Mouse (Mus musculus) megakaryocyte, adult 5-6 weeks (primary cell): ENCODE measurements around the gene Lrr1. TPM values are rescaled to one million over a fixed set of nuclear protein-coding genes. Genes with fewer than 3 reads are reported as not detected.

Experiments used
- ATAC-seq: 2 replicates; pipeline ENCODE4 v1.8.0; 2016; ENCODE audit warnings: mild to moderate bottlenecking, inconsistent platforms; ENCODE audit not compliant: poor library complexity, severe bottlenecking
- total RNA-seq, 2 experiments: library from RNA; stranded (forward) in 1 of 2; stranded (reverse) in 1 of 2; fragments of 153-499, 151-499 nt in 1 of 2; fragments of 221-1000, 200-1000 nt in 1 of 2; gene quantifications; 2 replicates each; pipeline versions ENCODE4 v1.2.3 to v1.2.4; 2015 to 2017

Gene Lrr1
- 23.3 and 27.6 TPM in 2 replicates for total RNA-seq (2015)
- 13.3 and 13.7 TPM in 2 replicates for total RNA-seq (2017)

DNA sequence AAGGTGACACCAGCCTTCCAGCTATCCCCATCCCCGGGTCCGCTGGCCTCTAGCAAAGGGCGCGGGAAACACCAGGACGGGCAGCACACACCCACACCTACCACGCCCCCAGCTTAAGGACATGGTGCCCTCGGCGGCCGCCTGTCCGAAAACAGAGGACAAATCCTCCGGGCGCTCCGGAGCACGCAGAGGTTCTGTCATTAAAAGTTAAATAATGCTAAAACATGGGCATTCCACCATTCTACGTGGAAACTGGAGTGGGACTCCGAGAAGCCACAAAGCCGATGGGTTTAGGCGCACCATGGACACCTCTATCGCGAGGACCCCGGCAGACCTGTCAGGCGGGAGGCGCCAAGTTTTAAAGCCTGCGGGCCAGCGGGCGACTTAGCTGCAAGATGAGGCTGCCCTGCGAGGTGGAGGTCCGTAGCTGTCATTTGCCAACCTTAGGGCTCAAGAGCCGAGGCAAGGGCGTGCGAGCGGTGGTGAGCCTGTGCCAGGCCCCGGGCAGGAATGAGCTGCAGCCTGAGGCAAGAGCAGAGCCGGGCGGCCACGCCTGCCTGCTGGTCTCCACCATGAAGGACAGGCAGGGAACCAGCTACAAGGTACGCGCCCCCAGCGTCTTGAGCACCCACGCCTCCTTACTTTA is at the start of gene Lrr1:
Lrr1 (plus strand) TSS at position 354 of the 646 bp plus-strand sequence.
- peak; percentile 97 for ATAC-seq

DNA sequence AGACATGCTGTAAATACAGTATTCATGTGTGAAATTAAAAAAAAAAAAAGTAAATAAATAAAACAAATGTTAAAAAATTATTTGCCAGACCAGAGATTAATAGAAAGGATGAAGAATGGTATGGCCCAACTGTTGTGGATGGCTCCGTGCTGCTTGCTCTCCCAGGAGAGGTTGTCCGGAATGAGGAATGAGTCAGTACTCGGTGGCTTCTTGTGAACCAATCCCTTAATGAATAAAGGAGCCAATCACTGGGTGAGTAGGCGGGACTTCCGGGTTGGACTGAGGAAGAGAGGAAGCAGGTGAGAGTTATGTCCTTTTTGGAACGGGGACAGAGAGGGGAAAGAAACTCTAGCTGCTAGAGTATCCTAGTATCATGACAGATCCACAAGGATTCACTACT is 48.7 kb upstream of the Lrr1 start:
- no peak for ATAC-seq

DNA sequence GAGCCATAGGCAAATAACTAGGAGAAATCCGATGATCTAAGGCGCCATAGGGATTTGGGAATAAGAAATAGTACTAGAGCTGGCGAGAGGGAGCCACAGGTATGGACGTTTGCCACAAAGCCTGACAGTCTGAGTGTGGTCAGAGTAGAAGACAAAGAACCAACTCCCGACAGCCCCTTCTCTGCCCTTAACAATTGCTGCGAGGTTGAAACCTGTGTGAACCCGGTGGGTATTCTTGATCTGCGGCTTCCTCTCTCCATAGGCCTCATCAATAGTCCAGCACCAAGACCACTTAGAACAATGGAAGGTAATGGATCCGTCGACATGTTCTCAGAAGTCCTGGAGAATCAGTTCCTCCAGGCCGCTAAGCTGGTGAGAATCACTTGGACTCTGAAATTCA is 45.8 kb upstream of the Lrr1 start:
- peak; percentile 83 for ATAC-seq

GRCm38 (mm10) chr12:69125066-69125465 is 43.5 kb upstream of the Lrr1 start:
- ATAC-seq, result no peak

- peak; percentile 55 for ATAC-seq
These were observed 41.4 kb upstream of the Lrr1 start for GRCm38 (mm10) chr12:69127170-69127569.

DNA sequence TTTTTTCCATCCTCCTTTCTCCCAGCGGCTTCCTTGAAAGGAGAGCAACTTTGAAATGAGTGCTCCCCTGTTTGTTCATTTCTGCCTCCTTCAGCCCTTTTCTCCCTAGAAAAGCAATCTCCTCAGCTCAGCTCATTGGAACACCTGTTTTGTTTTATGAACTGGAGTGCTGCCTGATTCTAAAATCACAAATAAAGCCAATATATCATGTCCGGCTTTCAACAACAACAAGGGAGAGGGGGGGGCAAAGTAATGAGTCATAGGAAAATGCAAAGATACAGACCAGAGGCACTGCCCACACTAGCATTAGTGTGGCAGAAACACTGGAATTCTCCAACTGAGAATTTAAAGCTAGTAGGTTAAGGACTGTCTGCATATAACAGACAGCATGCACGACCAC is 41.0 kb upstream of the Lrr1 start:
- ATAC-seq, result no peak

DNA sequence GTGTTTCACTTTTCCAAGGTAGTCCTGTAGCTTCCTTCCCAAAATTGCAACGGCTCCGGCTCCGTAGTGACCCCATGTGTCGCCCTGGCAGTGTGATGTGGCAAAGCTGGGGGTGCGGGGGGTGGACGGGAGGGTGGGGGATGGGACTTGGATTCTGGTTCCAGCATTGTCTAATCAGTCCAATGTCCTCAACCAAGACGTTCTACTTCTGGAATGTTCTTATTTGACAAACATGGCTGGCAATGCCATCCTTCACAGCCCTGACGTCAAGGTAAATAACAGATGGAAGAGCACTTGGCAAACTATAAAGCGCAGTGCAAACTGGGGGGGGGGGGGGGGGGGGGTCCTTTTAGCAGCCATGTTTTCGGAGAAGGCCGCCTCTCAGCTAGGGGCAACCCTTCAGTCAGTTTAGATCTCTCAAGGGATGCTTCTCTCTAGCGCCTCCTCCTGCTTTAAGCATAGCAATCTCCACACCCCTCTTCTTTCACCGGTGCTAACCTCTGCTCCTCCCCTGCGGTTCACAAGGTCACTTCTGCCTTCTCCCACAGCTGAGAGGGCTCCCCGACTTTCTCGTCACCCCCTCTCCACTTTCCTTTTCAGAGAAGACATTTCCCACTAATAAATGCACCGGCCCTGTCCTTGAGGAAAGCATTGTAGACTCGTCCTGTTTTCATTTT is 38.8 kb upstream of the Lrr1 start:
- peak; percentile 50 for ATAC-seq

- ATAC-seq, result peak; percentile 38; the same call in 1 of the 2 replicates
These were observed 38.1 kb upstream of the Lrr1 start for GRCm38 (mm10) chr12:69130486-69130885.

- no peak for ATAC-seq
These were observed 37.3 kb upstream of the Lrr1 start for GRCm38 (mm10) chr12:69131267-69131666.

DNA sequence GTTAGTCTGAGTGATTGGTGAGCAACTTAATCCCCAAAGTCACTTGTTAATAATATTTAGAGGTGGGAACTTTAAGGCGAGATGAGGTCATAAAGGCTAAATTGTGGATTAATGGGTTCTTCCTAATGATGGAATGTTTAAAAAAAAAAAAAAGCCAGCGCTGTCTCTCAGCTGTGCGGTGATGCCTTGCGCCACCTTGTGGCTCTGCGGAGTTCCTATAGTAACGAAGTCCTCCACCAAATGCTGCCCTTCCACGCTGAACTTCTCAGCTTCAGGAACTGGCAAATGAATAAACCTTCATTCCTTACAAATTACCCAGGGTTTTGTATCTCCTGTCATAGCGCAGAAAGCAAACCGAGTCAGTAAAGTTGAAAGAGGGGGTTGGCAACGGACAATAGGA is 36.6 kb upstream of the Lrr1 start:
- ATAC-seq, result peak; percentile 69

- ATAC-seq, result no peak
These were observed 29.4 kb upstream of the Lrr1 start for GRCm38 (mm10) chr12:69139201-69139600.

- ATAC-seq, result no peak
These were observed 28.8 kb upstream of the Lrr1 start for GRCm38 (mm10) chr12:69139841-69140240.

DNA sequence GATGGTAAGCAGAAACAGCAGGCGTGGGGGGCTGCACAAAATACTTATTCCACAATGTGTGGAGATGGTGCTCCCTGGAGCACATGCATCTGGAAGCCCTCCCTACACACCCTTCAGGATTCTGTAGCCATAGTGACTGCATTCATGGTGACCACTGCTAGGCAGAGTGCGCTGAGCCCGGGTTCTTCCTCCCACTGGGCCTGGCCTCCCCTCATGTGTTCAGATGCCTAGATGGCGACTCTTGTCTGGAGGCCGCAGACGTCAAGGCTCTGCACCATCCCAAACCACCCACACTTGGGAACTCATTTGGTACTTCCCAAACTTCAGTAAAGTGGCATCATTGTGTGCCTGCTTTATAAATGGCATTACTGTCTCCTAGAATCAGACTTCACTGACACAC is 25.2 kb upstream of the Lrr1 start:
- no peak for ATAC-seq

GRCm38 (mm10) chr12:69147166-69147735 is 21.4 kb upstream of the Lrr1 start:
- ATAC-seq, result no peak

DNA sequence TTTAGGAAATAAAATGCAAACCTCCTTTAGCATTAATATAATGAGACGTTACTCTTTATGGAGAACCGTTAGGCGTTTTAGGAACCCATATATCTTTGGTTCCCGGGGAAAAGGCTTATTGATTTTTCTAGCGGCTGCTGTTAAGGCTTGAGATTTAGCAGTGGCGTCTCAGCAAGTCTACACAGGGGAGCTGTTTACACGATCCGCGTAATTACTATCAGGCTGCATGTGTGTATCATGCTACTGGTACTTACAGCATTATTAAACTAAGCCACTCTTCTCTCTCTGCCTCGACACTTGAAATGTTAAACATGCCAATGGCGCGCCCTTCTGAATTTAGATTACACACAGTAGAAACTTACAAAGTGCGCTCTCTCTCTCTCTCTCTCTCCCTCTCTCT is 18.6 kb upstream of the Lrr1 start:
- no peak for ATAC-seq

DNA sequence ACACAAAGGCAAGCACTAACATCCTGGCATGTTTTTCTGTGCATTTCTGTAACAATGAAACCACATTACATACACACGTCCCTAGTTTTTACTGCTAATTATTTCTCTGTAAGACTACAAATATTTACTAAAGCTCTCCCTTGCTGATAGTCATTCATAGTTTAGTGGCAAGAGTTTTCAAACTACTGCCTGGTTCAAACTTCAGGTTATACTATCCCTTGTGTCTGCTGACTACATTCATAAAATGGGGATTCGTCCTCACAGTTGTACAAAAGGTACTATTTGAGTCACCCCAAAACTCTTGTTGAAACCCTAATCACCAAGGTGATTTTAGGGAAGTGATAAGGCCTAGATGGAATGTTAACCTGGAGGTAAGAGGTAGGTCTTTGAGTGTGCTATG is 12.7 kb upstream of the Lrr1 start:
- ATAC-seq, result no peak

- ATAC-seq, result no peak
These were observed 12.2 kb upstream of the Lrr1 start for GRCm38 (mm10) chr12:69156436-69156835.

DNA sequence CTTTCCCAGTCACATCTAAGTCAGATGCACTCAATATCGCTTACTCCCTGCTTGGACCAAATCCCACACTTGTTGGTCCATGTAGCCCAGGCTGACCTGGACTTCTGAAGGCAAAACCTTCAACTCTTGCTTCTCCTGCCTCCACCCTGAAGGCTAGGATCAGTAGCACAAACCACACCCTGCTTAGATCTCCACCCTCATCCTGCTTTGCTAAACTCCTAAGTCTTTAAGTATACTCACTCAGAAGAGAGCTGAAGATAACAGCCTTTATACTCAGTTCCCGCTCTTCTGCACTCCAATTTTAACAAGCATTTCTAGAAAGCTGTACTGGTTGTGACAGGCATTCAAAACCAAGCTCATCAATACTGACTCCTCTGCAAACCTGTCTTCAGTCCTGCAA is 11.5 kb upstream of the Lrr1 start:
- ATAC-seq, result no peak

- ATAC-seq, result 0 out of 2 replicates have a peak, but pooled peaks have one; percentile 1
These were observed 10.2 kb upstream of the Lrr1 start for GRCm38 (mm10) chr12:69158366-69158764.

- peak; percentile 93 for ATAC-seq
These were observed 9.6 kb upstream of the Lrr1 start, which contains the start of gene Rps29 for GRCm38 (mm10) chr12:69158765-69159577. Gene Rps29, minus strand, starts transcription at chr12:69159186.

DNA sequence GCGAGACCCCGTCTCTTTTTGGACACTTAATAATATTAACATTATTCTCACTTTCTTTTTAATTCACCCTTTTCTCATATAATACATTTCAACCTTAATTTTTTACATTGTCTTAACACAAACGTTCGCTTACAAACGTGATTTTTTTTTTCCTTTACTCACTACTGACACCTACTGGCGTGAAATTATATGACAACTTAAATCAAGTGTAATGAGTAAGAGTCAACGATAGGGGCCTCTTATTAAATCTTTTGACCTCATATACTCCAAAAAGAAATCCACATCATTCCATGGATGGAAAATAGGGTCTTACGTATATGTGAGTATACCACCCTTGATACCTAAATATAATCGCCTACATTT is 9.1 kb upstream of the Lrr1 start:
- peak; percentile 67 for ATAC-seq
